Mouse (Mus musculus) embryonic facial prominence, embryonic 14.5 days (tissue): ENCODE data around the gene Nck2. TPM values are rescaled to one million over a fixed set of nuclear protein-coding genes. Genes with fewer than 3 reads are reported as not detected.

Experiments
- ATAC-seq: fragments of 200-750 bp; cut with Nextera tagmentation; 2 replicates; pipeline ENCODE4 v1.8.0; 2017; ENCODE audit warnings: low read depth, moderate number of reproducible peaks, moderate TSS enrichment
- DNase-seq: peaks from one replicate; pipeline ENCODE4 v3.0.0-alpha.2; 2015; ENCODE audit warnings: low spot score
- H3K27ac ChIP-seq: fragments of 300-500 bp; sonication (generic); replicated peaks from 2 replicates; pipeline ENCODE4 v1.5.1; 2014; ENCODE audit warnings: low read depth, mild to moderate bottlenecking, low read length, moderate library complexity
- H3K27me3 ChIP-seq: fragments of 300-500 bp; sonication (generic); replicated peaks from 2 replicates; pipeline ENCODE4 v1.6.1; 2014; ENCODE audit warnings: low read length; ENCODE audit not compliant: control insufficient read depth, insufficient read depth
- H3K36me3 ChIP-seq: fragments of 300-500 bp; sonication (generic); 2 replicates; pipeline ENCODE4 v1.6.1; 2014; ENCODE audit warnings: low read length, mixed read lengths; ENCODE audit not compliant: control insufficient read depth, insufficient read depth
- H3K4me1 ChIP-seq: fragments of 300-500 bp; sonication (generic); 2 replicates; pipeline ENCODE4 v1.6.1; 2014; ENCODE audit warnings: antibody characterized with exemption, low read length; ENCODE audit not compliant: control insufficient read depth, insufficient read depth
- H3K4me2 ChIP-seq: fragments of 300-500 bp; sonication (generic); 2 replicates; pipeline ENCODE4 v1.6.1; 2014; ENCODE audit warnings: low read depth, mild to moderate bottlenecking, low read length, moderate library complexity, mixed read lengths
- H3K4me3 ChIP-seq: fragments of 300-500 bp; sonication (generic); 2 replicates; pipeline ENCODE4 v1.5.1; 2014; ENCODE audit warnings: low read depth, mild to moderate bottlenecking, low read length
- H3K9ac ChIP-seq: fragments of 300-500 bp; sonication (generic); 2 replicates; pipeline ENCODE4 v1.6.1; 2014; ENCODE audit warnings: low read depth, mild to moderate bottlenecking, low read length, moderate library complexity, mixed read lengths
- H3K9me3 ChIP-seq: fragments of 300-500 bp; sonication (generic); 2 replicates; pipeline ENCODE4 v1.6.1; 2016; ENCODE audit warnings: low read length; ENCODE audit not compliant: control insufficient read depth
- WGBS: fragments of 180-500 bp; shearing (Covaris S2); extraction: QIAGEN DNeasy Blood & Tissue Kit; methylation state at CpG from one replicate; pipeline ENCODE4 v1.1.7; 2014; 5-methylcytosine and 5-hydroxymethylcytosine counted together
- polyA plus RNA-seq: library from polyadenylated mRNA; unstranded; fragments of >200 nt; fragmentation: Nextera tagmentation; extraction: Ambion mirVana; gene quantifications from 2 replicates; pipeline ENCODE4 v1.2.1, GENCODE M21; 2014

Nck2 gene
- polyA plus RNA-seq, 1 experiment from 2014 or later, result 37.3 TPM

DNA sequence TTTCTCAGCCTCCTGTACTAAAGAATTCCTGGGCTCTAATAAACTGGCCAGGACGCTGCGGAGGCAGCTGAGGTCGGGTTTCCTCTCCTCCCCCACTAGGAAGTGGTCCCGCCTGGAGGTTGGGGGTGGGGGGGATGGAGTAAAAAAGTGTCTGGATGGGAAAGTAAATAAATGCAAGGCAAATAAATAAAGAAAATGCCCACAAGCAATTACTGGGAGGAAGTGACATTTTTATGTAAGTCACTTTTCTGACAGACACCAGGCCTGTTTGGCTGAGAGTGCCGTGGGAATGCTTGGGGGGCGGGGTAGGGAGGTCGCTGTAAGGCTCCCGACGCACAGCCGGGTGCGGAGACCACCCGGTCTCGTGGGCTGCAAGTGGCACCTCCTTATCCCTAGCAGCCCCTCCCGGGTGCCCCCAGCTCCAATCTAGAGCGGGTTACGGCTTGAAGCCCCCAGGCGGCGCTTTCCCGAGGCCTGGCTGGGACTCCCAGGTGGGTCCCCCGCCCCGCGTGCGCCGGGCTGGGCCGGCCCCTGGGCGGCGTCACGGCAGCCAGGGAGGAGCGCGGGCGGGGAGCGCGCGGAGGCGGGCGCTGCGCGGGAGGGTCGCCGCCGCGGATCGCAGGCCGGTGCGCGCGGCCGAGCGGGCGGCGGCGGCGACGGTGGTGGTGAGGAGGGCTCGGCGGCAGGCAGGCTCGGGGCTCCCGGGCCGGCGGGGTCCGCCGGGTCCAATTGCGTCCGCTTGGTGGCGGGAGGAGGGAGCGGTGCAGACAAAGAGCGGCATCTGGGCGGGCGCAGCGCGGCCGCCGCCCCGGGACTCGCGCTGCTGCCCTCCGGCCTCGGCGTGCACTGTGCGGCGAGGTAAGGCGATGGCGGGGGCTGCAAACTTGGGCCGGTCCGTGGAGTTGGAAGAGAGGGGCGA, 1.1 kb downstream of the Nck2 start:
- ATAC-seq (peak; percentile 95), DNase-seq (peak; percentile 92)
- Histone ChIP-seq H3K36me3 (no peaks in the 10 kb centered on the region), H3K4me2 (peak overlapping the region; percentile 91), H3K4me3 (peak overlapping the region; percentile 98), H3K27me3 (no peaks in the 10 kb centered on the region), H3K27ac (peak overlapping the region; percentile 95), H3K9me3 (no peaks in the 10 kb centered on the region), H3K9ac (peak overlapping the region; percentile 96), H3K4me1 (peaks cover 18% of the 10 kb centered on the region)
- 2% methylated on average over 20 of the region's 86 CpGs for WGBS

DNA sequence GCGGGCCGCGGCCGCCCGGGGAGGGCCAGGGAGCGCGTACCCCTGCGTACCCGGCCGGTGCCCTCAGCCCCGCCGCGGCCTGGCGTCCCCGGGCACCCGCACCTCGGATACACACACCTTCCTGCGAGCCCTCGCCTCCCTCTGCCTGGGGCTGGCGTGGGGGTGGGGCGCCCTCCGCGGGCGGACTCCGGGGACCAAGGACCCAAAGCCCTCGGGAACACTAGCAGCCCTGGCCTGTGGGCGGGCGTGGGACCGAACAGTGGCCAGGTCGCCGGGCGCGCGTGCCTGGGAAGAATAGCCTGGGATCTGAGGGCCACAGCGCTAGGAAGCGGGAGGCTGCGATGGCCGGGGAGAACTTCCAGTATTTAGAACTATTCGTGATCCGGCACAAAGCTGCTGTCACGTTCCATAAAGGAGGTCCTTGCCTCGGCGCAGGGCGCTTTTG, 1.7 kb downstream of the Nck2 start:
- peak overlapping the region; percentile 96 for H3K9ac ChIP-seq
- H3K4me1 ChIP-seq, result peaks cover 24% of the 10 kb centered on the region
- ATAC-seq (peak; percentile 50), DNase-seq (peak; percentile 51)
- 0% methylated on average over 18 of the region's 44 CpGs for WGBS
- H3K9me3 ChIP-seq, result no peaks in the 10 kb centered on the region
- no peaks in the 10 kb centered on the region for H3K27me3 ChIP-seq
- H3K27ac ChIP-seq, result peak overlapping the region; percentile 95
- H3K36me3 ChIP-seq, result no peaks in the 10 kb centered on the region
- H3K4me3 ChIP-seq, result peak overlapping the region; percentile 98
- H3K4me2 ChIP-seq, result peak overlapping the region; percentile 91

DNA sequence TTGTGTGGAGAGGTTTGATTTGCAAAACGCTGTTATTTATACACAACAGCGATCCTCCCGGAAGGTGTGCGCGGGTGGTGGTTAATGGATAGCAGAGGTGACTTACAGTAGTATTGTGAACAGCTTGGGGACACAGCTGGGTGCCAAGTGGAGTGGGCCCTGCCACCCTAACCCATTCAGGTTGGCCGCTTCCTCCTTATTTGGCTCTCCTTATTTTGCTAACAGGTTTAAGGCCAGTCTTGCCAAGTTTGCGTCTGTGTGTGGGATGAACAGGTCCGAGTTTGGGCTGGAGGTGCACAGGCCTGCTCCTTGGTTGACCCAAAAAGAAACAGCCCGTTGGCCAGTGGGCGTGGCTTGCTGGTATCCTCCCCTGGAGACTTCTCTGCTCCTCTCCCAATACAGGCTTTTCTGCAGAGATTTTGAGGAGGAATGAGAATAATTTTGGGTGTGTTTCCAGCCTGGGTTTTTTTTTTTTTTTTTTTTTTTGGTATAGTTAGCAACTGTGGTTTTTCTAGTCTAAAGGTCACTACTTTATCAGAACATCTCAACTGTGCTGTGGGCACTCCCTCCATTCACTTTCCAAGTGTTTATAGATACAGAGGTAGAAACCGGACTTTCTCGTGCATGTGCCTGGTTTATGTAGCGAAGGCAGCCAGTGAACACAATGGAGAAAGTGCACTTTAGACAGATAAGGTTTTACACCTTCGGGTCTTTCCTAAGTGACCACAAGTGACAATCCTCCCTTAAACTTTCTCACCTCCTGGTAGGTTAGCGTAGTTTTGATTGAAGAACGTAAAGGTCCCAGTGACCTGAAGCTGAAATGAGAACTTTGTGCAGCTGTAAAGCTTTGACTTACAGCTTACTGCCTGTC, 2.6 kb downstream of the Nck2 start:
- Histone ChIP-seq H3K27me3 (no peaks in the 10 kb centered on the region), H3K9me3 (no peaks in the 10 kb centered on the region), H3K36me3 (no peaks in the 10 kb centered on the region), H3K27ac (peak overlapping the region; percentile 95), H3K9ac (peak overlapping the region; percentile 96), H3K4me1 (peaks cover 24% of the 10 kb centered on the region), H3K4me2 (peak overlapping the region; percentile 91), H3K4me3 (peak overlapping the region; percentile 98)
- ATAC-seq (no peak), DNase-seq (peak; percentile 43)
- 14% methylated on average over 16 of the region's 16 CpGs for WGBS

DNA sequence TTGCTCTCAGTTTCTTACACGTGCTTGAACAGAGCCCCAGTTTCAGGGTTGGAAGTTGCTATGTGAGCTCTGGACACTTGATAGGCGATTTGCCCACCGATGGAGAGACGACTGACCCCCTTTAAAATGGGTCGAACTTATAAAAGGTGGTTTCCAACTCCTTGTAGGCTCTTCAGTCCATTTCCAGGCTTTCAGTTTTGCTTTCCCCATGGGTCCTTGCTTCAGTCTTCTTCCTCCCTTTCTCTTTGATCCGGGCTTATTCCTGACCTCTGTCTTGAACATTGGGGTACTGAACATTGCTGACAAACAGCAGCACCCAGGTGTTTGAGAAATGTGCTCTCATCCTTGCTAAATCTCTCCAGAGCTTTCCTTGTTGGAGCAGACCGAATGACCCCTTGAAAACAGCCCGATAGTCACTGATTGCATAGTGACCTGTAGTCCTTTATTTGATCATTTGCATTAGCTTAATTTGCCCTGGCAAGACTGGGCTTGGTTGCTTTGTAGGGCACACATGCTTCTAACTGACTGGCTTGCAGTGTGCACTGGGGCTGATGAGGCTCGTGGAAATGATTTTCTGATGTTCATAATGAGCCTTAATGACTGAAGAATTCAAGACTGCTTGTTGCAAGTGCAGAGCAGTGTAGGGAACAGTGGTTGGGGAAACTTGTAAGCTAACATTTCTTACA, 3.4 kb downstream of the Nck2 start:
- peaks cover 29% of the 10 kb centered on the region for H3K4me1 ChIP-seq
- ATAC-seq, result no peak

DNA sequence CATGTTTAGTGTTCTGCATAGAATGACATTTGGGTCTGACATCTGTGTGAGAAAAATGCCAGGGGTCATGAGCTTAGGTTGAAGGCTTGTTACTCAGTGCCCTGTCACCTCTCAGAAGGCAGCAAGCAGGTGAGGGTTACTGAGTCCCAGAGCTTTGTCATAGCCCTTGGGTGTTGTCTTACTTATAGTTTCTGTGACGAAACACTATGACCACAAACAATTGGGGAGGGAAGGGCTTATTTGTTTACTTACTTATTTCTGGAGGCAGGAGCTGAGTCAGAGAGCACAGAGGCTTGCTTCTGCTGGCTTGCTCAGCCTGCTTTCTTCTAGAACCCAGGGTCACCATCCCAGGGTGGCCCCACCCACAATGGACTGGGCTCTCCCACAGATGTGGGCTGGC, 6.4 kb downstream of the Nck2 start:
- H3K4me1 ChIP-seq, result peaks cover 24% of the 10 kb centered on the region
- no peak overlapping the region for H3K4me2 ChIP-seq
- H3K27ac ChIP-seq, result no peak overlapping the region
- ATAC-seq (no peak), DNase-seq (no peak)
- no peaks in the 10 kb centered on the region for H3K36me3 ChIP-seq
- H3K9me3 ChIP-seq, result no peaks in the 10 kb centered on the region
- H3K27me3 ChIP-seq, result no peaks in the 10 kb centered on the region
- H3K9ac ChIP-seq, result no peak overlapping the region
- WGBS, result 89% methylated on average over 1 of the region's 1 CpGs
- H3K4me3 ChIP-seq, result no peak overlapping the region

More for the DNA sequence above, 3.4 kb downstream of the Nck2 start:
- no peaks in the 10 kb centered on the region for H3K36me3 ChIP-seq
- no peaks in the 10 kb centered on the region for H3K9me3 ChIP-seq
- peak overlapping the region; percentile 38; the same call in 1 of the 2 replicates for H3K9ac ChIP-seq
- peak overlapping the region; percentile 98 for H3K4me3 ChIP-seq
- WGBS, result 30% methylated on average over 9 of the region's 9 CpGs
- no peak for DNase-seq
- no peak overlapping the region for H3K27ac ChIP-seq
- no peaks in the 10 kb centered on the region for H3K27me3 ChIP-seq
- H3K4me2 ChIP-seq, result peak overlapping the region; percentile 91

- WGBS, result 82% methylated on average over 3 of the region's 3 CpGs
- no peak for DNase-seq
- H3K4me2 ChIP-seq, result no peak overlapping the region
- no peak overlapping the region for H3K9ac ChIP-seq
- H3K4me3 ChIP-seq, result no peak overlapping the region
- H3K36me3 ChIP-seq, result no peaks in the 10 kb centered on the region
- peaks cover 18% of the 10 kb centered on the region; the same call in 1 of the 2 replicates for H3K4me1 ChIP-seq
- ATAC-seq, result no peak
- H3K9me3 ChIP-seq, result no peaks in the 10 kb centered on the region
- no peak overlapping the region for H3K27ac ChIP-seq
- H3K27me3 ChIP-seq, result no peaks in the 10 kb centered on the region
Measured at GRCm38 (mm10) chr1:43453683-43454082, 9.3 kb downstream of the Nck2 start.

GRCm38 (mm10) chr1:43454741-43455140, 10.4 kb downstream of the Nck2 start:
- Histone ChIP-seq H3K27me3 (no peaks in the 10 kb centered on the region), H3K4me1 (peaks cover 16% of the 10 kb centered on the region; the same call in 1 of the 2 replicates)

GRCm38 (mm10) chr1:43455196-43455595, 10.8 kb downstream of the Nck2 start:
- 61% methylated on average over 1 of the region's 1 CpGs for WGBS
- no peak overlapping the region for H3K9ac ChIP-seq
- H3K4me1 ChIP-seq, result peaks cover 16% of the 10 kb centered on the region; the same call in 1 of the 2 replicates
- ATAC-seq (no peak), DNase-seq (no peak)
- H3K27ac ChIP-seq, result no peak overlapping the region
- no peaks in the 10 kb centered on the region for H3K36me3 ChIP-seq
- no peak overlapping the region for H3K4me3 ChIP-seq
- no peaks in the 10 kb centered on the region for H3K27me3 ChIP-seq
- no peaks in the 10 kb centered on the region for H3K9me3 ChIP-seq
- H3K4me2 ChIP-seq, result no peak overlapping the region

More at GRCm38 (mm10) chr1:43454741-43455140, 10.4 kb downstream of the Nck2 start:
- H3K9me3 ChIP-seq, result no peaks in the 10 kb centered on the region
- ATAC-seq (no peak), DNase-seq (no peak)
- H3K36me3 ChIP-seq, result no peaks in the 10 kb centered on the region
- WGBS, result 83% methylated on average over 8 of the region's 8 CpGs
- no peak overlapping the region for H3K4me2 ChIP-seq
- no peak overlapping the region for H3K4me3 ChIP-seq
- H3K27ac ChIP-seq, result no peak overlapping the region
- no peak overlapping the region for H3K9ac ChIP-seq
